Comparison of ENCODE assay signal across 17 mouse cellular contexts in the genomic region with DNA sequence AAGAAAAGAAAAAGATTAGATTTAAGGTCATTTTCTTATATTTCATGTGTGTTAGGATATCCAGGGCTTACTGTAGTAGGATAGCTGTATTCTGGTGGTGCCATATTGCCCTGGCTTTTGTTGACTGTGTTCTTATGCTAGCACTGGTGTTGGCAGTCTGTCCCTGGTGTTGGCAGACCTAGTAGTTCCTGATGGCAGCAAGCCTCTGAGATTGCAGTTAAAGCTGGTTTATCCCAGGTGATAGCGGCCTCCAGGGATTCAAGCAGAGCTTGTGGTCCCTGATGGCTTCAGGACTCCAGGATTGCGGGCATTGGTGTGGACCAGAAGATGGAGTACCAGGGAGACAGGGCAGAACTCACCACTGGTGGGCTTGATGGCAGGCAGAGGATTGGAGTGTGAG.
"Had no signal": no experiment of that assay in that cellular context is flagged by ENCODE, and none has a peak within 500 bp of the region (broad histone marks: within the 10 kb centered on the region; RNA-seq: fewer than 3 reads in every experiment).

No protein-coding gene starts in this region.

- ATAC-seq: lung, postnatal 0 days; midbrain, embryonic 13.5 days; midbrain, embryonic 15.5 days had no signal

- H3K4me3 ChIP-seq: lung, embryonic 15.5 days; megakaryocyte, embryonic 14.5 days; midbrain, embryonic 13.5 days; midbrain, embryonic 15.5 days; neural tube, embryonic 12.5 days; stomach, embryonic 15.5 days had no signal

- H3K36me3 ChIP-seq: lung, embryonic 15.5 days; midbrain, embryonic 13.5 days; midbrain, embryonic 15.5 days; neural tube, embryonic 12.5 days; stomach, embryonic 15.5 days had no signal

- DNase-seq: lung, adult 2 months; lung, postnatal 14 days; lung, postnatal 36 days; right cerebral cortex, postnatal 14 days; thymus, adult 2 months; thymus, postnatal 25 days; thymus, postnatal 4 days had no signal

- H3K27ac ChIP-seq: lung, embryonic 15.5 days; macrophage; midbrain, embryonic 13.5 days; midbrain, embryonic 15.5 days; neural tube, embryonic 12.5 days; stomach, embryonic 15.5 days; stomach, postnatal 0 days had no signal

- H3K9ac ChIP-seq: lung, embryonic 15.5 days; midbrain, embryonic 13.5 days; midbrain, embryonic 15.5 days; neural tube, embryonic 12.5 days; stomach, embryonic 15.5 days had no signal

- H3K4me2 ChIP-seq: lung, embryonic 15.5 days; midbrain, embryonic 11.5 days; midbrain, embryonic 13.5 days; midbrain, embryonic 15.5 days; neural tube, embryonic 12.5 days; stomach, embryonic 15.5 days had no signal

- H3K9me3 ChIP-seq: lung, embryonic 15.5 days; megakaryocyte, embryonic 14.5 days; midbrain, embryonic 13.5 days; midbrain, embryonic 15.5 days; neural tube, embryonic 12.5 days; stomach, embryonic 15.5 days had no signal

- H3K4me1 ChIP-seq: lung, embryonic 15.5 days; midbrain, embryonic 13.5 days; midbrain, embryonic 15.5 days; neural tube, embryonic 12.5 days; stomach, embryonic 15.5 days had no signal

- H3K27me3 ChIP-seq: lung, embryonic 15.5 days; megakaryocyte, embryonic 14.5 days; midbrain, embryonic 13.5 days; midbrain, embryonic 15.5 days; neural tube, embryonic 12.5 days; stomach, embryonic 15.5 days had no signal
